Mouse (Mus musculus) testis, postnatal 14 days (tissue): ENCODE results near the gene Cdc6.

Source experiments
- DNase-seq: peaks from one replicate; pipeline ENCODE4 v3.0.0; 2021; ENCODE audit warnings: low spot score

Cdc6 gene

DNA sequence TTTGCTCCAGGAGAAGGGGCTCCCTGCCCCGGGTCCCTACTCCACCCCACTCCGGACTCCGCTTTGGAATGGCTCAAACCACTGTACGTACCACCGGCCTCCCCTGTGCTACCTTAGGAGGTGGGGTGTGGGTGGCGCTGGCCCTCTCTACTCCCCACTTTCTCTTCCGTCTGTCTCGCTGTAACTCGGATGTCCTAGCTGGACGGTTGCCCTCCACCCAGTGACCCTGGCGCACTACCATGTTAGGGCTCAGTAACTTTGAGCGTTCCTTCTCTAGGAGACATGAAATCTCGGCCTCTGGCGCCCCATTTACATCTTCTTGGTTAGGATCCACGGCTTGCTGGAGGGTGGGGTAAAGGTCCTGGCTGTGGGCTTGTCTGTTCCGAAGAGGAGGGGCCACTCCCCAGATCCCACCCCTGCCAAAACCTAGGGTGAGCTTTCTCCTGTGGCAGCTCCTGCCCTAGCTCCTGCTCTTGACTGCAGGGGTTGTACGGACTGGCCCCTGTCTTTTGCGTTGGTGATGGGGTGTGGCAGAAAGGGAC, 53.5 kb downstream of the Cdc6 start:
- no peak for DNase-seq

GRCm38 (mm10) chr11:98961766-98962165, 54.2 kb downstream of the Cdc6 start:
- DNase-seq: no peak

- DNase-seq: no peak
These were observed 55.0 kb downstream of the Cdc6 start for GRCm38 (mm10) chr11:98962421-98963095.

GRCm38 (mm10) chr11:98963191-98964021, 55.8 kb downstream of the Cdc6 start:
- peak; percentile 87 for DNase-seq

- no peak for DNase-seq
These were observed 56.6 kb downstream of the Cdc6 start for GRCm38 (mm10) chr11:98964201-98964615.

GRCm38 (mm10) chr11:98964616-98965415, 57.2 kb downstream of the Cdc6 start:
- DNase-seq: no peak

GRCm38 (mm10) chr11:98965416-98966077, 57.9 kb downstream of the Cdc6 start:
- DNase-seq: no peak

DNA sequence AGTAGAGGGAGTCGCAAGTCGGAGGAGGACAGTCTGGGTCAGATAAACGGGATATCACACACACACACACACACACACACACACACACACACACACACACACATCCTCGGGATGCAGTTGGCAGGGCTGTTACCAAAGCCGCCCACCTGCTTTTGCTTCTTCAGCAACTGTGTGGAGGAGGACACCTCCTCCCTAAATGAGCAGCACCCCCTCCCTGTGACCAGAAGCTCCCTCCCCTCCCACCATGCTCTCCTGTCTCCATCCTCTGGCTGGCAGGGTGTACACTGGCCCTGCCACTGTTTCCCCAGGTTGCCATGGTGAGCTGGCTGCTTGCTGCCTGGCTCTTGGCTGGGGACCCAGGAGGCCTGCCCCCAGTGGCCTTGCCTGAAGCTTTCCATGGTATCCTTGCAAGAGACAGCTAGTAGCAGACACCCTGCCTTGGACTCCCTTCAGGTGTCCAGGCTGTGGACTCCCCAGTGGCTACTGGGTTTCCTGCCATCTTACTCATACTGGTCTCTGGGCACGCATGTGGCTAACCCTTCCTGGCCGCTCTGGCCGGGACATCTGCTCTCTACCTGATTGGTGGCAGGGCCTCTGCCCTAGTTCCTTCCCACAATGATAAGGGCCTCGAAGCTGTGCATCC, 59.0 kb downstream of the Cdc6 start:
- peak; percentile 84 for DNase-seq

DNA sequence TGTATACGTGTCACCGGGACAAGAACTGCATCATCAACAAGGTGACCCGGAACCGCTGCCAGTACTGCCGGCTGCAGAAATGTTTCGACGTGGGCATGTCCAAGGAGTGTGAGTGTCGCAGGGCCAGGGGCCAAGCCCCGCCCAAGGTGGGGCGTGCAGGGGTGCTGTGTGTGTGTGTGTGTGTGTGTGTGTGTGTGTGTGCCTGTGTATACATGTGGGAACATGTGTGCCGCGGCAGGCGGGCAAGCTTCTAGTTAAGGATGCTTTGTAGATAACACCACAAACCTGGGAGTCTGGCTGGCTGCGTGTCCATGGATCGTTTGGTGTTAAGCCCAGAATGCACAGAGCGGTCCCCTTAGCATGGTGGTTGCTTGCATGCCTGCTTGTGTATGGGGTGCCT, 60.5 kb downstream of the Cdc6 start:
- DNase-seq: no peak

- no peak for DNase-seq
These were observed 61.3 kb downstream of the Cdc6 start for GRCm38 (mm10) chr11:98968716-98969495.

GRCm38 (mm10) chr11:98969496-98969927, 61.9 kb downstream of the Cdc6 start:
- no peak for DNase-seq

DNA sequence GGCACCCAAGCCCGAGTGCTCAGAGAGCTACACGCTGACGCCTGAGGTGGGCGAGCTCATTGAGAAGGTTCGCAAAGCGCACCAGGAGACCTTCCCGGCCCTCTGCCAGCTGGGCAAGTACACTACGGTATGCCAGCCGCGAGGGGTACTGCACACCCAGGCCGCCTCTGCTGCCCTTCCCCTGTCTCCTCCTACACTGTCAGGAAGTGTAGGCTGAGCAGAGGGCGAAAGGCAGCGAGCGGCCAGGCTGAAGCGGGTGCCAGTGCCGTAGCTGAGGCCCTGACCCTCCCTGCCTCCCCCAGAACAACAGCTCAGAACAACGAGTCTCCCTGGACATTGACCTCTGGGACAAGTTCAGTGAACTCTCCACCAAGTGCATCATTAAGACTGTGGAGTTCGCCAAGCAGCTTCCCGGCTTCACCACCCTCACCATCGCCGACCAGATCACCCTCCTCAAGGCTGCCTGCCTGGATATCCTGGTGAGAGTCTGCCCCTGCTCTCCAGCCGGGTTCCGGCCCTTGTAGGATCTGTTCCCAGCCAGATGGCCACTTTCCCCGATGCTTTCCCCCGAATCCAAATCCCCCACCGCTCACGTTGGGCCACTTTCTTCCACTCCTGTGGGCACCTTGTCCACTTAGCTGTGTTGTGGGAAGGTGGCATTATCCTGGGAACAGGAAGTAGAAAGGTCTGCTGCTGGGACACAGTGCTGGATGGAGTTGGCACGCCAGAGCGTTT, 62.8 kb downstream of the Cdc6 start:
- peak; percentile 79 for DNase-seq

DNA sequence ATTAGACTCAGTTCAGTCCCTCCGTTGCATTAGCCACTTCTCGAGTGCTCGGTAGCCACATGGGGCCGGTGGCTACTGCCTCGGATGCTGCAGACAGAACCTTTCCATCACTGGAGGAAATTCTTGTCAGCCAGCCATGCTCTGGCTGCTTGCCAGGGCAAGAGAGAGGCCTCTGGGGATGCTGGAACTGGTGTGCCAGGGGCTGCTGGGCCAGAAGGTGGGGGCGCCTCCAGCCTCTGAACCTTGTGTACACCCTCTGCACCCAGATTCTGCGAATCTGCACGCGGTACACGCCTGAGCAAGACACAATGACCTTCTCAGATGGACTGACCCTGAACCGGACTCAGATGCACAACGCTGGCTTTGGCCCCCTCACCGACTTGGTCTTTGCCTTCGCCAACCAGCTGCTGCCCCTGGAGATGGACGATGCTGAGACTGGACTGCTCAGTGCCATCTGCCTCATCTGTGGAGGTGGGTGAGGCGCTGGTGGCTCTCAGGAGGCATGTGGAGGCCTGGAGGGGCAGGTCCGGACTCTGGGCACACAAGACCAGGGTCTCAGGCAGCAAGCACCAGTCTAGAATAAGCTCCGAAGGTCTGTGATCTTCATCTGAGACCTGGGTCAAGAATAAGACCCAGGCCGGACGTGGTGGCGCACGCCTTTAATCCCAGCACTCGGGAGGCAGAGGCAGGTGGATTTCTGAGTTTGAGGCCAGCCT, 63.9 kb downstream of the Cdc6 start:
- DNase-seq: peak; percentile 36

DNA sequence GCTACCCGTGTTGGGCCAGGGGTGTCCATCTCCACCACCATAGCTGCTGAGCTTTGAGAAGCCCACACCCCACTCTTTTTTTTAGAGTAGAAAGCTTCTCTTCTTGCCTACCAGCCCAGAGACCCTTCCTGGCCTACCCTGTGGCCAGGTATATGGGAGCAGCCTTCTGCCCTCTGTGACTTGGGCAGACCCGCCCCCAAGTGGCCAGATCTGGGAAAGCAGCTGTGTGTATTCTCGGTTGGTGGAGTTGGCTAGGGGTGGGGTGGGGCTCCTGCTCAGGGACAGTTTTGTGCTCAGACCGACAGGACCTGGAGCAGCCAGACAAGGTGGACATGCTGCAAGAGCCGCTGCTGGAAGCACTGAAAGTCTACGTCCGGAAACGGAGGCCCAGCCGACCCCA, 64.6 kb downstream of the Cdc6 start:
- peak; percentile 60 for DNase-seq

DNA sequence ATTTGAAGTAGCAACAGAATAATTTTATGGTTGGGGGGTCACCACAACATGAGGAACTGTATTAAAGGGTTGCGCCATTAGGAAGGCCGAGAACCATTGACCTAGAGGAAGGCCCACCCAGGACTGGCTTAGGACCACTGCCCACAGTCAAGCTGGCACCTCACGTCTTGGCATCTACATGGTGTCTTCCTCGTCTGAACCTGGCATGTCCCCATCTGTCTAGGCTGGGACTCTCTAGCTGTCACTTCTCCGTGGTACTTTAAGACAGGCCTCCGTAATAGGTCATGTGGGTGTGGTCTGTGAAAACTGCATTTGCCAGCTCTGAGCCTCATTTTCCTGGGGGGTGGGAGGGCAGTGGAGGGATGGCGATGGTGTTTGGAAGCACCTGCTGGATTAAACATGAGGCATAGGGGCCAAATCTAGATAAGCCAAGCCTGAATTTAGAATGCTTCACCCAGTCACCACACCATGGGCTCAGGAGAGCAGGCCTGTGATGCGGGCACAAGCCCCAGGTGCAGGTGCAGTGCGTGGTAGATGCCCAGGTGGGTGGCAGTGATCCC, 65.3 kb downstream of the Cdc6 start:
- DNase-seq: no peak
